ENCODE assay signal across 8 mouse cellular contexts in the genomic region with DNA sequence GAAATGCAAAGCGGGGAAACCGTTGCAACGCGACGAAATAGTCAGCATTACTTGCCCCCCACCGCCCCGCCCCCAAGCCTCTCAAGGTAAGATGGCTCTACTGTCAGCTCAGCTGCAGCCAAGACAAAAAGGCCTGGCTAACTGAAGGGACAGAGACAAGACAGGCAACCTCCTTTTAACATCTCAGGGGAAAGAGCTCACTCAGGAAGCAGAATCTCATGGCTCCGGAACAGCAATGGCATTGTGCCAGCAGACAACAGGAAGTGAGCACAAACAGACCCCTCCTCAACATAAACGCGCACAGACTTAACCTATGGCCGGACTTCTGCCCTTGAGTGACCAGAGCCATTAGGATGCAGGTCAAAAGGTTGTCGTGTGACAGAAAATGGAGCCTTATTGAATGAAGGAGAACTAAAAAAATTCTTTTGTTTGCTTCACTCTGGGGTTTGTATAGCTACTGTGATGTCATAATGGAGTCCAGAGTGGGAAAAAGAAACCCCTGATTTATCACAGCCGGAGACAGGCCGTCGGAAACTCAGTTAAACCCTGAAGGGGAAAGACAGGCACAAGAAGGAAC.
DNase-seq lines count a peak whose midpoint lies in the region; ATAC-seq and TF ChIP-seq lines count a peak whose summit lies in the region.

No protein-coding gene starts in this region.

- 0 out of 2 replicates have a peak overlapping the region, but pooled peaks have one; percentile 1 for H3K9ac ChIP-seq in heart, postnatal 0 days (replicated peaks; ENCODE audit: low read depth, low read length)
- H3K9ac ChIP-seq in embryonic facial prominence, embryonic 11.5 days (replicated peaks; ENCODE audit: low read length): no peak overlapping the region
- no peak overlapping the region for H3K9ac ChIP-seq in intestine, embryonic 16.5 days (ENCODE audit: low read depth, low read length)

- H3K9me3 ChIP-seq in heart, postnatal 0 days (replicated peaks; ENCODE audit: control insufficient read depth, low read length): no peaks in the 10 kb centered on the region
- H3K9me3 ChIP-seq in embryonic facial prominence, embryonic 11.5 days (replicated peaks; ENCODE audit: control insufficient read depth, low read length): no peaks in the 10 kb centered on the region
- H3K9me3 ChIP-seq in intestine, embryonic 16.5 days (ENCODE audit: control insufficient read depth, low read length): no peaks in the 10 kb centered on the region

- no peak for ATAC-seq in heart, postnatal 0 days (ENCODE audit: insufficient read depth, low read depth)
- no peak for ATAC-seq in embryonic facial prominence, embryonic 11.5 days (replicated peaks; ENCODE audit: insufficient number of reproducible peaks, low FRiP score, low TSS enrichment, low read depth)
- no peak for ATAC-seq in intestine, embryonic 16.5 days
- ATAC-seq in megakaryocyte progenitor cell, adult 5-6 weeks (replicated peaks; ENCODE audit: poor library complexity): peak; percentile 42
- ATAC-seq in frontal cortex, adult (ENCODE audit: low TSS enrichment): no peak

- H3K27ac ChIP-seq in heart, postnatal 0 days (ENCODE audit: low read depth): peak overlapping the region; percentile 38; the same call in 1 of the 2 replicates
- H3K27ac ChIP-seq in embryonic facial prominence, embryonic 11.5 days (replicated peaks; ENCODE audit: low read depth, low read length): no peak overlapping the region
- H3K27ac ChIP-seq in intestine, embryonic 16.5 days (ENCODE audit: low read length): no peak overlapping the region
- H3K27ac ChIP-seq in thymus, adult 2 months (ENCODE audit: control insufficient read depth, insufficient read depth, low read length): peak overlapping the region; percentile 89

- intact Hi-C loops in heart, postnatal 36 days (cut with DNase I): no loop called here
- intact Hi-C loops in gastrocnemius, postnatal 14 days (cut with DNase I; ENCODE audit: low total_unique reads): no loop called here

- 0 out of 2 replicates have a peak, but pooled peaks cover 18% of the 10 kb centered on the region for H3K4me1 ChIP-seq in heart, postnatal 0 days (ENCODE audit: control insufficient read depth, insufficient read depth)
- peaks cover 3% of the 10 kb centered on the region; the same call in 1 of the 2 replicates for H3K4me1 ChIP-seq in embryonic facial prominence, embryonic 11.5 days (ENCODE audit: control insufficient read depth, insufficient read depth, low read length)
- H3K4me1 ChIP-seq in intestine, embryonic 16.5 days (ENCODE audit: control insufficient read depth, insufficient read depth, low read length): peaks cover 29% of the 10 kb centered on the region
- peaks cover 16% of the 10 kb centered on the region for H3K4me1 ChIP-seq in thymus, adult 2 months (replicated peaks; ENCODE audit: control insufficient read depth, insufficient read depth, low read length)

- H3K4me3 ChIP-seq in heart, postnatal 0 days (ENCODE audit: low read depth, low read length): no peak overlapping the region
- no peak overlapping the region for H3K4me3 ChIP-seq in embryonic facial prominence, embryonic 11.5 days (ENCODE audit: low read depth, low read length)
- no peak overlapping the region; the same call in 1 of the 2 replicates for H3K4me3 ChIP-seq in intestine, embryonic 16.5 days (ENCODE audit: low read length)
- H3K4me3 ChIP-seq in thymus, adult 2 months (ENCODE audit: control insufficient read depth, insufficient read depth, low read length): peak overlapping the region; percentile 44

- no peak; the same call in 1 of the 2 replicates for TF ChIP-seq POLR2A in thymus, adult 2 months (IDR thresholded peaks at IDR 0.05; ENCODE audit: control insufficient read depth, extremely low read depth, insufficient read depth, low read length, poor library complexity)

- WGBS in heart, postnatal 0 days: 37% methylated on average over 15 of the region's 15 CpGs
- WGBS in embryonic facial prominence, embryonic 11.5 days: 12% methylated on average over 15 of the region's 15 CpGs
- 25% methylated on average over 15 of the region's 15 CpGs for WGBS in intestine, embryonic 16.5 days
- WGBS in thymus, adult 2 months: 15% methylated on average over 15 of the region's 15 CpGs

- no peak for TF ChIP-seq CTCF in heart, postnatal 0 days (IDR thresholded peaks at IDR 0.05; ENCODE audit: low read depth)
- no peak for TF ChIP-seq CTCF in thymus, adult 2 months (IDR thresholded peaks at IDR 0.05; ENCODE audit: borderline replicate concordance, control insufficient read depth, extremely low read depth, insufficient read depth, low read length, poor library complexity)

- H3K4me2 ChIP-seq in heart, postnatal 0 days (ENCODE audit: low read depth, low read length): peak overlapping the region; percentile 33; the same call in 1 of the 2 replicates
- H3K4me2 ChIP-seq in embryonic facial prominence, embryonic 11.5 days (ENCODE audit: low read depth, low read length): peak overlapping the region; percentile 14; the same call in 1 of the 2 replicates
- 0 out of 2 replicates have a peak overlapping the region, but pooled peaks have one; percentile 20 for H3K4me2 ChIP-seq in intestine, embryonic 16.5 days (ENCODE audit: low read depth, low read length)

- DNase-seq in heart, postnatal 0 days (ENCODE audit: low spot score): no peak
- no peak for DNase-seq in heart, postnatal 36 days
- DNase-seq in embryonic facial prominence, embryonic 11.5 days (ENCODE audit: low spot score): peak; percentile 37
- peak; percentile 56 for DNase-seq in thymus, adult 2 months
- no peak for DNase-seq in gastrocnemius, postnatal 14 days

- no peaks in the 10 kb centered on the region for H3K27me3 ChIP-seq in heart, postnatal 0 days (ENCODE audit: control insufficient read depth, insufficient read depth, low read length)
- no peaks in the 10 kb centered on the region for H3K27me3 ChIP-seq in embryonic facial prominence, embryonic 11.5 days (ENCODE audit: control insufficient read depth, insufficient read depth, low read length)
- no peaks in the 10 kb centered on the region for H3K27me3 ChIP-seq in intestine, embryonic 16.5 days (replicated peaks; ENCODE audit: control insufficient read depth, insufficient read depth, low read length)
- no peaks in the 10 kb centered on the region for H3K27me3 ChIP-seq in thymus, adult 2 months (ENCODE audit: control insufficient read depth, insufficient read depth, low read length)

- TF ChIP-seq EP300 in heart, postnatal 0 days (IDR thresholded peaks at IDR 0.05; ENCODE audit: low read depth): no peak

- H3K36me3 ChIP-seq in heart, postnatal 0 days (replicated peaks; ENCODE audit: control insufficient read depth, insufficient read depth, low read length): no peaks in the 10 kb centered on the region
- no peaks in the 10 kb centered on the region for H3K36me3 ChIP-seq in embryonic facial prominence, embryonic 11.5 days (replicated peaks; ENCODE audit: control insufficient read depth, insufficient read depth, low read depth, low read length)
- H3K36me3 ChIP-seq in intestine, embryonic 16.5 days (ENCODE audit: control insufficient read depth, insufficient read depth, low read length): no peaks in the 10 kb centered on the region
- H3K36me3 ChIP-seq in thymus, adult 2 months (ENCODE audit: control insufficient read depth, insufficient read depth, low read length): no peaks in the 10 kb centered on the region

Comparison
In these comparisons a context has a peak if more than half of its experiments do, and no peak if none do; other contexts are left out.
1. DNase-seq: peak in embryonic facial prominence, embryonic 11.5 days (single experiment) and thymus, adult 2 months (single experiment); none in heart, postnatal 0 days (single experiment), heart, postnatal 36 days (0 of 2) and gastrocnemius, postnatal 14 days (single experiment).
2. H3K27ac ChIP-seq: peak in heart, postnatal 0 days (single experiment) and thymus, adult 2 months (single experiment); none in embryonic facial prominence, embryonic 11.5 days (single experiment) and intestine, embryonic 16.5 days (single experiment).
3. Peak in every context shown above with its lines, with median percentiles within 50 percentile points of each other: H3K4me2 ChIP-seq.